Mouse (Mus musculus): Measurements from ENCODE around the gene Tgfbr1.

DNA sequence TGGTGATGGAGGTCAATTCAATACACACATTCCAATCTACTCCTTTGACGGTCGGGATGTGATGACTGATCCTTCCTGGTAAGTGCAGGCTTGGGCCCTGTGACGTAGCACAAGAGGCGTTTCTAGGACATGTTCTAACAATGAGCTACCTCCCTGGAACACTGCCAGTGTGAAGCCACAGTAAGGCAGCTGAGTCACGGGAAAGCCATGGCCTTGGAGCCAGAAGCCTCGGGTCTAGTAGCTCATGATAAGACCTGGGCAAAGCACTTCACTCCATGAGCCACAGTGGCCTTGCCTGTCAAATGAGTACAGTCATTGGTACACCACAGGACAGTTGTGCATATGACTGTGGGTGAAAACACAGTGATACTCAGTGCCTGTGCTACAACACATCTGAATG lies 42.2 kb upstream of the Tgfbr1 start:
- TF ChIP-seq ZNF384 (IDR thresholded peaks at IDR 0.05; ENCODE audit: low read depth, low read length), result no peak
- no peak for TF ChIP-seq CHD2 (IDR thresholded peaks at IDR 0.05; ENCODE audit: low read depth, low read length)
- no peak for TF ChIP-seq MAFK (IDR thresholded peaks at IDR 0.05; ENCODE audit: insufficient read depth, low read depth, low read length)
- no peak for TF ChIP-seq ZC3H11A (IDR thresholded peaks at IDR 0.05; ENCODE audit: borderline replicate concordance, low read depth, low read length)
